Mouse (Mus musculus) cerebellum, adult 9-11 months (tissue): ENCODE data around the gene 5430402E10Rik.
"Not testable (repeated sequence)": the region's sequence is repeated elsewhere in the genome, so short reads cannot be mapped to it uniquely, and the experiment has no call there.

Experiments used
- DNase-seq: peaks from one replicate; pipeline ENCODE4 v3.0.0; 2022

The 5430402E10Rik gene

GRCm38 (mm10) chrX:77924962-77925361 lies at the start of gene 5430402E10Rik:
Gene 5430402E10Rik, minus strand, starts transcription at chrX:77925062.
- DNase-seq: not testable (repeated sequence)

- not testable (repeated sequence) for DNase-seq
Measured at GRCm38 (mm10) chrX:77880033-77880432, 44.8 kb downstream of the 5430402E10Rik start.
